Mouse (Mus musculus) embryonic facial prominence, embryonic 15.5 days (tissue): Measurements from ENCODE around the gene 4921539E11Rik. TPM values are rescaled to one million over a fixed set of nuclear protein-coding genes. Genes with fewer than 3 reads are reported as not detected.

ENCODE experiments used
- ATAC-seq: fragments of 200-750 bp; cut with Nextera tagmentation; 2 replicates; pipeline ENCODE4 v1.8.0; 2017; ENCODE audit warnings: low read depth, moderate TSS enrichment; ENCODE audit not compliant: insufficient number of reproducible peaks, low FRiP score, low TSS enrichment
- H3K27ac ChIP-seq: fragments of 300-500 bp; sonication (generic); replicated peaks from 2 replicates; pipeline ENCODE4 v1.5.1; 2015; ENCODE audit warnings: mild to moderate bottlenecking, inconsistent platforms
- H3K27me3 ChIP-seq: fragments of 300-500 bp; sonication (generic); 2 replicates; pipeline ENCODE4 v1.6.1; 2015; ENCODE audit warnings: inconsistent platforms
- H3K36me3 ChIP-seq: fragments of 300-500 bp; sonication (generic); 2 replicates; pipeline ENCODE4 v1.6.1; 2015; ENCODE audit warnings: mild to moderate bottlenecking, inconsistent platforms
- H3K4me1 ChIP-seq: fragments of 300-500 bp; sonication (generic); 2 replicates; pipeline ENCODE4 v1.6.1; 2015; ENCODE audit warnings: inconsistent platforms
- H3K4me2 ChIP-seq: fragments of 300-500 bp; sonication (generic); replicated peaks from 2 replicates; pipeline ENCODE4 v1.6.1; 2015; ENCODE audit warnings: mild to moderate bottlenecking, inconsistent platforms
- H3K4me3 ChIP-seq: fragments of 300-500 bp; sonication (generic); replicated peaks from 2 replicates; pipeline ENCODE4 v1.5.1; 2015; ENCODE audit warnings: mild to moderate bottlenecking, inconsistent platforms
- H3K9ac ChIP-seq: fragments of 300-500 bp; sonication (generic); 2 replicates; pipeline ENCODE4 v1.6.1; 2015; ENCODE audit warnings: inconsistent platforms
- H3K9me3 ChIP-seq: fragments of 300-500 bp; sonication (generic); replicated peaks from 2 replicates; pipeline ENCODE4 v1.6.1; 2016; ENCODE audit warnings: inconsistent platforms
- WGBS: fragments of 180-500 bp; shearing (Covaris S2); methylation state at CpG from one replicate; pipeline ENCODE4 v1.1.7; 2015; 5-methylcytosine and 5-hydroxymethylcytosine counted together
- polyA plus RNA-seq: library from polyadenylated mRNA; unstranded; fragments of >200 nt; fragmentation: Nextera tagmentation; extraction: Ambion mirVana; gene quantifications from 2 replicates; pipeline ENCODE4 v1.2.1, GENCODE M21; 2015

4921539E11Rik gene
- polyA plus RNA-seq, 1 experiment from 2014 or later: not detected

DNA sequence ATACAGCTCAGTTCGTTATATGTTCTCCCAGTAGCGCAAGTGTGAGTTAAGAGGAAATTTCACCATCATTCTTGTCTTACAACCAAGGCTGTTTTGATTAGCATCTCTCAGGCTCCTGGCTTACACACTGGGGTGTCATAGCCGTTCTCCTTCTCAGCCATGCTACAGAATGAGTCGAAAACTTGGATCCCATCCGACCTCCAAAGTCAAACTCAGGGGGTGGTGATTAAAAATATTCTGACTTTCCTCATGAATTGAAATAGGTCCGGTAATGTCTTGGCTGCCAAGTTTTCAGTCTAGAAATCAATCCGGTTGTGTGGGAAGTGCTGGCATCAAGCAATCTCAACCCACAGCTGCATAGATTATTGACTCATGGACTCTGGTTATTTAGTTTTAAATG, 2.3 kb downstream of the 4921539E11Rik start:
- Histone ChIP-seq H3K4me1 (no peaks in the 10 kb centered on the region), H3K36me3 (no peaks in the 10 kb centered on the region), H3K9ac (no peak overlapping the region), H3K4me2 (no peak overlapping the region), H3K27me3 (no peaks in the 10 kb centered on the region), H3K9me3 (no peaks in the 10 kb centered on the region), H3K4me3 (no peak overlapping the region), H3K27ac (no peak overlapping the region)
- no peak for ATAC-seq
- 76% methylated on average over 7 of the region's 7 CpGs for WGBS

DNA sequence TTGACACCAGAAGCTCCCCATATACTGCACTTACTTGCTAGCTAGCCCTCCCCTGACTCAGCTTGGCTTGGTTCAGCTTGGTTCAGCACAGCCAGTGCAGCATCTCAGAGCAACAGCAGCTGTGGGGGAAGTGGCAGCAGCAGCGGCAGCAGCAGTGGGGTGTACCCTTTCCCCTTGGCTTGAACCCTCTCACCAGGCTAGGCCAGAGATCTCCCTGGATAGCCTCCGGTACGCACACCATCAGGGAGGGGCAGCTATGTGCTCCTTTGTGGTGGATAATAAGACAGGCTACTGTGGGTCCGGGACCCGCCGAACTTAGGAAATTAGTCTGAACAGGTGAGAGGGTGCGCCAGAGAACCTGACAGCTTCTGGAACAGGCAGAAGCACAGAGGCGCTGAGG, 17.6 kb downstream of the 4921539E11Rik start:
- Histone ChIP-seq H3K4me1 (no peaks in the 10 kb centered on the region), H3K27ac (no peak overlapping the region), H3K9me3 (no peaks in the 10 kb centered on the region), H3K36me3 (no peaks in the 10 kb centered on the region), H3K9ac (no peak overlapping the region), H3K4me3 (no peak overlapping the region), H3K27me3 (no peaks in the 10 kb centered on the region), H3K4me2 (no peak overlapping the region)
- no peak for ATAC-seq
- 73% methylated on average over 7 of the region's 8 CpGs for WGBS

- no peak overlapping the region for H3K9ac ChIP-seq
- no peak overlapping the region for H3K4me3 ChIP-seq
- H3K4me2 ChIP-seq: no peak overlapping the region
- WGBS: 82% methylated on average over 4 of the region's 4 CpGs
- H3K36me3 ChIP-seq: no peaks in the 10 kb centered on the region
- no peaks in the 10 kb centered on the region for H3K4me1 ChIP-seq
- H3K27ac ChIP-seq: no peak overlapping the region
- no peaks in the 10 kb centered on the region for H3K27me3 ChIP-seq
- ATAC-seq: no peak
- H3K9me3 ChIP-seq: no peaks in the 10 kb centered on the region
Observed at GRCm38 (mm10) chr4:103269336-103269735, 21.3 kb downstream of the 4921539E11Rik start.

GRCm38 (mm10) chr4:103265166-103265565, 25.5 kb downstream of the 4921539E11Rik start:
- Histone ChIP-seq H3K36me3 (no peaks in the 10 kb centered on the region), H3K9me3 (no peaks in the 10 kb centered on the region), H3K27me3 (no peaks in the 10 kb centered on the region), H3K4me2 (no peak overlapping the region), H3K4me1 (no peaks in the 10 kb centered on the region), H3K27ac (no peak overlapping the region), H3K9ac (no peak overlapping the region), H3K4me3 (no peak overlapping the region)
- ATAC-seq: no peak
- 71% methylated on average over 2 of the region's 2 CpGs for WGBS

- Histone ChIP-seq H3K4me3 (no peak overlapping the region), H3K9me3 (no peaks in the 10 kb centered on the region), H3K27me3 (no peaks in the 10 kb centered on the region), H3K4me1 (no peaks in the 10 kb centered on the region), H3K27ac (no peak overlapping the region), H3K4me2 (no peak overlapping the region), H3K9ac (no peak overlapping the region), H3K36me3 (no peaks in the 10 kb centered on the region)
- 55% methylated on average over 8 of the region's 8 CpGs for WGBS
- ATAC-seq: no peak
Observed at GRCm38 (mm10) chr4:103263812-103264396, 26.8 kb downstream of the 4921539E11Rik start.

- WGBS: 70% methylated on average over 5 of the region's 5 CpGs
- H3K36me3 ChIP-seq: no peaks in the 10 kb centered on the region
- H3K9ac ChIP-seq: no peak overlapping the region
- H3K27me3 ChIP-seq: no peaks in the 10 kb centered on the region
- no peak for ATAC-seq
- no peak overlapping the region for H3K4me3 ChIP-seq
- H3K9me3 ChIP-seq: no peaks in the 10 kb centered on the region
- H3K27ac ChIP-seq: no peak overlapping the region
- no peak overlapping the region for H3K4me2 ChIP-seq
- H3K4me1 ChIP-seq: no peaks in the 10 kb centered on the region
Observed at GRCm38 (mm10) chr4:103263378-103263777, 27.3 kb downstream of the 4921539E11Rik start.

- ATAC-seq: no peak
- H3K4me3 ChIP-seq: no peak overlapping the region
- H3K27ac ChIP-seq: no peak overlapping the region
- H3K4me2 ChIP-seq: no peak overlapping the region
- H3K36me3 ChIP-seq: no peaks in the 10 kb centered on the region
- no peaks in the 10 kb centered on the region for H3K27me3 ChIP-seq
- no peak overlapping the region for H3K9ac ChIP-seq
- no peaks in the 10 kb centered on the region for H3K9me3 ChIP-seq
- H3K4me1 ChIP-seq: no peaks in the 10 kb centered on the region
- 77% methylated on average over 3 of the region's 3 CpGs for WGBS
Observed at GRCm38 (mm10) chr4:103258817-103259216, 31.8 kb downstream of the 4921539E11Rik start.

DNA sequence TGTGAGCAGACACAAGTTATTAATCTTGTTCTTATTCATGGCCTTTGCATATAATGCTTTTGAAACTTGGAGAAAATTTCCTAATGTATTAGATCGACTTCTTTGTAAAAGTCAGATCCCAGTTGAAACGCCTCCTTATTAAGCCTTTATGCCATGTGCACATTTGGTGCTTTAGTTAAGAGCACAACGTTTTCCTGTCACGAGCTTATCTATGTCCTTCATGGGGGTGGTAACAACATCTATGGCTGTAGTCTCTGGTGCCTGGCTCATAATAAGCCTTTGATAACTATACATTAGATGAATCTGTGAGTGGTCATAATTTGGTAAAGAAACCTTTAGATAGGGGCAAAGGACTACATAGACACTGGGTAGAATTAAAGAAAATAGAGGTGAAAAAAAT, 36.8 kb downstream of the 4921539E11Rik start:
- ATAC-seq: no peak
- WGBS: 80% methylated on average over 4 of the region's 4 CpGs
- no peak overlapping the region for H3K4me3 ChIP-seq

GRCm38 (mm10) chr4:103249436-103250085, 41.1 kb downstream of the 4921539E11Rik start:
- no peaks in the 10 kb centered on the region for H3K9me3 ChIP-seq
- no peak overlapping the region for H3K4me2 ChIP-seq
- no peak overlapping the region for H3K4me3 ChIP-seq
- H3K9ac ChIP-seq: no peak overlapping the region
- no peak overlapping the region for H3K27ac ChIP-seq
- no peaks in the 10 kb centered on the region for H3K36me3 ChIP-seq
- H3K4me1 ChIP-seq: no peaks in the 10 kb centered on the region
- ATAC-seq: no peak
- no peaks in the 10 kb centered on the region for H3K27me3 ChIP-seq
- 64% methylated on average over 6 of the region's 6 CpGs for WGBS

More for the DNA sequence above, 36.8 kb downstream of the 4921539E11Rik start:
- no peak overlapping the region for H3K4me2 ChIP-seq
- H3K27ac ChIP-seq: no peak overlapping the region
- H3K9ac ChIP-seq: no peak overlapping the region
- no peaks in the 10 kb centered on the region for H3K9me3 ChIP-seq
- H3K4me1 ChIP-seq: no peaks in the 10 kb centered on the region
- no peaks in the 10 kb centered on the region for H3K36me3 ChIP-seq
- H3K27me3 ChIP-seq: no peaks in the 10 kb centered on the region

DNA sequence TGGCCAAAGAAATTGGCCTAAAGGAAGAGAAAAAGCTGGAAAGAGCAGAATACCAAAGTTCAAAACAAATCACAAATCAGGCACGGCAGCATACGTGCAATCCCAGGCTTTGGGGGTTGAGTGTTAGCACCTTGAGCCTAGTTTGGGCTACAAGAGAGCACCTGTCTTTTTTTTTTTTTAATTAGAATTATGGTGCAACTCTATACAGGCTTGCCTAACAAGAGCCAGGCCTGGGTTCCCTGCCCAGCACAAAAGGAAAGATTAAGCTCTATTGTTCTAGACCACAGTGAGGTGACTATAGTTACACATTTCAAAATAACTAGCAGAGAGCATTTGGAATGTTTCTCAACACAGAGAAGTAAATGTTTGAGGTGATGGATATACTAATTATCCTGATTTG, 42.9 kb downstream of the 4921539E11Rik start:
- no peak for ATAC-seq
- H3K4me2 ChIP-seq: no peak overlapping the region
- no peak overlapping the region for H3K27ac ChIP-seq
- no peak overlapping the region for H3K4me3 ChIP-seq
- H3K4me1 ChIP-seq: no peaks in the 10 kb centered on the region
- no peak overlapping the region for H3K9ac ChIP-seq
- no peaks in the 10 kb centered on the region for H3K36me3 ChIP-seq
- no peaks in the 10 kb centered on the region for H3K9me3 ChIP-seq
- 66% methylated on average over 2 of the region's 2 CpGs for WGBS
- H3K27me3 ChIP-seq: no peaks in the 10 kb centered on the region

DNA sequence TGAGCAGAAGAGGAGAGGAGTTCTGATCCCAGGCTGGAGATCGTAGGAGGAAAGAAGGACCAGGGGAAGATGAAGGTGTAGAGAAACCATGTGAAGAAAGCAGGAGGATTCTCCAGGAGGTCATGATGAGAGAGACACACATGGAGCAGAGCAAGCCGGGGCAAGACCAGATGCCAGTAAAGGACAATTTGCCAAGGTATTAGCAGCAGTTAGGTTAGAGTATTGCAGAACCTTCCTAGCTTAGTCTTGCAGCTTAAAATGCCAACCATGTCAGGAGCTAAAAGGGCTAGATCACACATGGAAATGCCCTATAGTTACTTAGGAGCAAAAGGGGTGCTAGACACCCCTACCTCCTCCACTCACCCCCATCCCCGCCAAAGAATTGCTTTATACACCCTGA, 43.4 kb downstream of the 4921539E11Rik start:
- WGBS: 80% methylated on average over 3 of the region's 3 CpGs
- no peak for ATAC-seq

DNA sequence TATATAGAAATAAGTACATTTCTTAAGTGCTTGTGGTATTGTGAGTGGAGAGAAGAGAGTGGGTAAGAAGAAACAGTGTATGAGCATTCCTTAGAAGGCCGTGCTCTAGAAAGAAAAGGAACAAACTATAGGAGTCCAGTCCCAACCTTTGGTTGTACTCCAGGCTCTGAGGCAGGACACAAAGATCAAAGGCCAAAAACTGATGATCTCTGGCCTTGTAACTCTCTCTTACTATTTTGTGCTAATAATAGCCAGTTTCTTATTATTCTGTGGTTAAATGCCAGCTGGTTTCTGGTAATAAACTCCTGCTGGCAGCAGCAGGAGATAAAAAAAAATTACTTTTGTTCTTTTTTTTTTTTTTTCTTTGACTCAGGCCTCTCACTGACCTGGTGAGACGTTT, 58.5 kb downstream of the 4921539E11Rik start:
- Histone ChIP-seq H3K4me2 (no peak overlapping the region), H3K4me3 (no peak overlapping the region), H3K9me3 (no peaks in the 10 kb centered on the region), H3K36me3 (no peaks in the 10 kb centered on the region), H3K4me1 (no peaks in the 10 kb centered on the region), H3K27me3 (no peaks in the 10 kb centered on the region), H3K9ac (no peak overlapping the region), H3K27ac (no peak overlapping the region)
- ATAC-seq: no peak
- WGBS: 46% methylated on average over 2 of the region's 2 CpGs

More for the DNA sequence above, 43.4 kb downstream of the 4921539E11Rik start:
- no peak overlapping the region for H3K27ac ChIP-seq
- no peaks in the 10 kb centered on the region for H3K27me3 ChIP-seq
- H3K9me3 ChIP-seq: no peaks in the 10 kb centered on the region
- no peak overlapping the region for H3K9ac ChIP-seq
- no peaks in the 10 kb centered on the region for H3K4me1 ChIP-seq
- H3K4me2 ChIP-seq: no peak overlapping the region
- H3K4me3 ChIP-seq: no peak overlapping the region
- H3K36me3 ChIP-seq: no peaks in the 10 kb centered on the region
